Mouse (Mus musculus): ENCODE data around the gene Dld. TPM values are rescaled to one million over a fixed set of nuclear protein-coding genes. Genes with fewer than 3 reads are reported as not detected.

Dld gene
- total RNA-seq, 4 experiments from 2014 or later, result 102 to 109 (median 106) TPM

GRCm38 (mm10) chr12:31321532-31321931 lies 29.7 kb downstream of the Dld start:
- DNase-seq (ENCODE audit: low spot score in 2 of 2), result no peak

- DNase-seq (ENCODE audit: low spot score in 2 of 2), result no peak
These were observed 30.4 kb downstream of the Dld start for GRCm38 (mm10) chr12:31320817-31321216.

- DNase-seq (ENCODE audit: low spot score in 2 of 2), result no peak
These were observed 32.8 kb downstream of the Dld start for GRCm38 (mm10) chr12:31318409-31318963.

GRCm38 (mm10) chr12:31317670-31318408 lies 33.4 kb downstream of the Dld start:
- DNase-seq (ENCODE audit: low spot score in 2 of 2), result no peak

DNA sequence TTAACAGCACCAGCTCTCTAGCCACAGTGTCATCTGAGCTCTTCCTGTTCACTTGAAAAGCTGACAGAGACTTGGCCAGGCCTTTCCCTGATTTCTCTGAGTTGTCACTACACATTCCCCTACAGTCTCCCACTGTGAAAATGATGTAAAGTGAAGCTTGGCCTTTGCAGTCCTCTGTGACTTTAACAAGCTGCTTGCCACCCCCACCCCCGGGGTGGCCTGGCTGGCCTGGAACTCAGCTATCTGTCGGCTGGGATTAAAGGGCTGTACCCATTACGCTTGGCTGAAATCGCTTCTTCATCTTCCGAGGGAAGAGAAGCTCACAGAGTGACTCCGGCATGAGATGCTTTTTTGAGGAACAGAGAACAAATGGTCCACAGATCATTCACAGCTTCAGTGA lies 35.3 kb downstream of the Dld start:
- DNase-seq (ENCODE audit: low spot score in 2 of 2), result no peak

- no peak for DNase-seq (ENCODE audit: low spot score in 2 of 2)
These were observed 36.9 kb downstream of the Dld start for GRCm38 (mm10) chr12:31314310-31314709.

- no peak for DNase-seq (ENCODE audit: low spot score in 2 of 2)
These were observed 38.1 kb downstream of the Dld start for GRCm38 (mm10) chr12:31313136-31313535.

DNA sequence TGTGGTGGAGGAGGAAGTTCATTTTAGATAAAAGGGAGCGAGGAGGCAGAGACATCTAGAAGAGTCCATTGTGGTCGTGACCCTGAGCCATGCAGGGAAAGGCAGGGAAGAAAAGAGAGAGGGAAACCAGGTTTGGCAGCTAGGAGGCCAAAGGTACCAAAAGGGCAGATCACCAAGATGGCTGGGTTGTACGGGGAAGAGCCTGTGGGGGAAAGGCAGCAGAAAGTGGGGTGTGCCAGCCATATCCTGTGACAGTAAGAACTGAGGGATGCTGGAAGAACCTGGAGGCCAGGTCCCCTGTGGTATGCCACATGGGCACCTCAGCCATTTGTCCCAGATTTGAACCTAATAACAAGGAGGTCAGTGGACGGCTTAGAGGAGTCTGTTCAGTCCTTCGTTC lies 39.0 kb downstream of the Dld start:
- no peak for DNase-seq (ENCODE audit: low spot score in 2 of 2)

GRCm38 (mm10) chr12:31311671-31312265 lies 39.5 kb downstream of the Dld start:
- no peak for DNase-seq (ENCODE audit: low spot score in 2 of 2)

DNA sequence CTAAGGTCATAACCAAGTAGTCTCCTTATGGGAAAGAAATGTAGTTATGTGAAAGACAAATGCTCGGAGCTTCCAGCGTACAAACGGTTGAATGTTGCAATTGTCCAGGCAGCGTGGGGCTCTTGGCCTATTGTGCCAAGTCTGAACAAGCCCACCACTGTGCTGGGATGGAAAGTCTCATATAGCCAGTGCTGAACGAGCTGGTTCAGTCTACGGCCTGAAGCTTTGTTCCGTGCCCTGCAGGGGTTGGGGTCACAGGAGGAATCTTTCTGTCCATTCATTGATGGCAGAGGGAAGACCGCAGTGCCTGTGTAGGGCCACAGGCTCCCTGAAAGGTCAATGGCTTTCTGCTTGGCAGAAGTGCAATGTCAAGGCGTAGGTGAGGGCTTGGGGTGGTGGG lies 40.6 kb downstream of the Dld start:
- DNase-seq (ENCODE audit: low spot score in 2 of 2), result no peak

GRCm38 (mm10) chr12:31307756-31308155 lies 43.5 kb downstream of the Dld start:
- DNase-seq (ENCODE audit: low spot score in 2 of 2), result no peak

DNA sequence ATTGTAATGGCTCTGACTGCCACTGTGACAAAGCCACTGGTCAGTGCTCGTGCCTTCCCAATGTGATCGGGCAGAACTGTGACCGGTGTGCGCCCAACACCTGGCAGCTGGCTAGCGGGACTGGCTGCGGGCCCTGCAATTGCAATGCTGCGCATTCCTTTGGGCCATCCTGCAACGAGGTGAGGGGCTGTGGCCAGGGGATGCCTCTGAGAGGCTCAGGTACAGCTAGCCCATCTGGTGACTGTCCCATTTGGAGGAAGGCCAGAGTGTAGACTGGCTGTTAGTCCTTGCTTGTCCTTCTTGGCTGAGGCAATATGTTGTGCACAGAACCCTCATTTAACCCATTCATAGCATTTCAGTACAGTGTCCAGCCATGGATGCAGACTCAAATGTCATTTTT lies 44.2 kb downstream of the Dld start:
- no peak for DNase-seq (ENCODE audit: low spot score in 2 of 2)

DNA sequence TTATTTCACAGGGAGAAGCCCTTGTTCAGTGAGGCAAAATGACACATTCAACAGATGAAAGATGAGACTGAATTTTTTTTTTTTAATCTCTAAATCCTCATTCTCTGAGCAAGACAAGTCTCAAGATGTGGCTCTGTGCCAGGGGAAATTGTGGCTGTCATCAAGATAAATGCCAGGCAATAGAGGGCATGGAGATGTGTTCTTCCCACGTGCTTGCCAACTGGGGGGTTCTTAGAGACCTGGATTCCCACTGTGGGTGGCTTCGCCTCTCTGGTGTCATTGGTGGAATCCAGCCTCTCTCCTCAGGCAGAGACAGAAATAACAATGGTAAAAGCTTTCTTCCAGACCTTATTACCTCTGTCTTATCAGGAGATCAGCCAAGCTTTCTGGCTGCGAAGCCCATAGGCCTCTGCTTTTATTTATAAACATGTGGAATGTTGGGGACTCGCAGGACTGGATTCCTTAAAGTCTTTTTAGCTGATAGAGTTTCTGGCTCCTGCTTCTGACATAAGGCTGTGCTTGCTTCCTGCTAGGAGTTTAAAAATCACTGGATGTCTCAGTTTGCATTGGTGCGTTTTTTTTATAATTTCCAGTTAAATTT lies 45.1 kb downstream of the Dld start:
- DNase-seq (ENCODE audit: low spot score in 2 of 2), result no peak

GRCm38 (mm10) chr12:31302766-31303511 lies 48.3 kb downstream of the Dld start:
- no peak for DNase-seq (ENCODE audit: low spot score in 2 of 2)

GRCm38 (mm10) chr12:31302266-31302665 lies 49.0 kb downstream of the Dld start:
- DNase-seq (ENCODE audit: low spot score in 2 of 2), result no peak

- DNase-seq (ENCODE audit: low spot score in 2 of 2), result no peak
These were observed 51.0 kb downstream of the Dld start for GRCm38 (mm10) chr12:31300276-31300675.

DNA sequence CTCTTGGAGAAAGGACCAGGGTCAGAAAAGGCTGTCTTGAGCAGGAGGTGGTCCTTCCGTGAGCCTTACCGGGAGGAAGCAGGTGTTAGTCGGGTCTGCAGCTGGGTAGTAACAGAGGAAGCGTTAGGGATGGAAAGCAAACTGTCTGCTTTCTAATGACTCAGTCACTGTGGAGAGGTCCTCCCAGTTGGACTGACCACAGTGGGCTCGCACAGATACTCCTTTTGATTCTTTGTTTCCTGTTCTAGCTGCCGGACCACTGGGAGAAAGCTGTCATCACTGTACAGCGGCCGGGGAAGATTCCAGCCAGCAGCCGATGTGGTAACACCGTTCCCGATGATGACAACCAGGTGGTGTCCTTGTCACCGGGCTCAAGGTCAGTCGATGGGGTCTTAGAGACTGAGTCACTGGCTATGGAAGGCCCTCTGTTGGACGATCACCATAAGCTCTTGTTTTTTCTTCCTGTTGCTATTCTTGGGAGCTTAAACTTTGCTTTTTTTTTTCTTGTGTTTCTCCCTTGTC lies 51.5 kb downstream of the Dld start:
- DNase-seq (ENCODE audit: low spot score in 2 of 2), result no peak

GRCm38 (mm10) chr12:31299126-31299525 lies 52.1 kb downstream of the Dld start:
- no peak for DNase-seq (ENCODE audit: low spot score in 2 of 2)

DNA sequence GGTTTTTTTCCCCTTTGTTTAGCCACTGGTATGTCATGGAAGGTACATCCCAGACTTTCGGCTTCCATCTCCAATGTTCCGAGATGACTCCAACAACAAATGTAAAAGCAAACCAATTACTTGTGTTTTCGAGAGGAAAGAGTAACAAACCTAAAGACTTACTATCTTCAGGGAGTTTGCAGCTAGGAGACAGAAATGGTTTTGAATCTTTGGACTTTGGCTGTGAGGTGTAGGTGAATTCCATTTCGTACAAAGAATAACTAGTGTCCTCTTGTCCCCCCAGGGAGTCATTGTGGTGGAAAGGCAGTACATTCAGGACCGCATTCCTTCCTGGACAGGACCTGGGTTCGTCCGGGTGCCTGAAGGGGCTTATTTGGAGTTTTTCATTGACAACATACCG lies 52.7 kb downstream of the Dld start:
- DNase-seq (ENCODE audit: low spot score in 2 of 2), result no peak

- DNase-seq (ENCODE audit: low spot score in 2 of 2), result no peak
These were observed 53.1 kb downstream of the Dld start for GRCm38 (mm10) chr12:31298122-31298521.

GRCm38 (mm10) chr12:31296097-31296496 lies 55.2 kb downstream of the Dld start:
- no peak for DNase-seq (ENCODE audit: low spot score in 2 of 2)

- DNase-seq (ENCODE audit: low spot score in 2 of 2), result no peak
These were observed 55.7 kb downstream of the Dld start for GRCm38 (mm10) chr12:31295505-31295904.

Measured in left cerebral cortex, adult 8-10 months (tissue).